Mouse (Mus musculus) hindbrain, postnatal 0 days (tissue): Measurements from ENCODE around the gene Zfp512b. TPM values are rescaled to one million over a fixed set of nuclear protein-coding genes. Genes with fewer than 3 reads are reported as not detected.

Source experiments
- ATAC-seq: fragments of 200-750 bp; cut with Nextera tagmentation; 2 replicates; pipeline ENCODE4 v1.8.0; 2017; ENCODE audit warnings: mild to moderate bottlenecking, moderate TSS enrichment, moderate library complexity
- DNase-seq: peaks from one replicate; pipeline ENCODE4 v3.0.0-alpha.2; 2015; ENCODE audit warnings: low spot score
- H3K27ac ChIP-seq: fragments of 300-500 bp; sonication (generic); 2 replicates; pipeline ENCODE4 v1.5.1; 2014; ENCODE audit warnings: mild to moderate bottlenecking
- H3K27me3 ChIP-seq: fragments of 300-500 bp; sonication (generic); 2 replicates; pipeline ENCODE4 v1.6.1; 2014; ENCODE audit warnings: low read length, mixed read lengths; ENCODE audit not compliant: insufficient read depth
- H3K36me3 ChIP-seq: fragments of 300-500 bp; sonication (generic); 2 replicates; pipeline ENCODE4 v1.6.1; 2014; ENCODE audit warnings: low read length, mixed read lengths; ENCODE audit not compliant: insufficient read depth
- H3K4me1 ChIP-seq: fragments of 300-500 bp; sonication (generic); 2 replicates; pipeline ENCODE4 v1.6.1; 2014; ENCODE audit warnings: antibody characterized with exemption, low read length, mixed read lengths; ENCODE audit not compliant: insufficient read depth
- H3K4me2 ChIP-seq: fragments of 300-500 bp; sonication (generic); 2 replicates; pipeline ENCODE4 v1.6.1; 2014; ENCODE audit warnings: low read depth, mild to moderate bottlenecking, low read length, moderate library complexity, mixed read lengths
- H3K4me3 ChIP-seq: fragments of 300-500 bp; sonication (generic); 2 replicates; pipeline ENCODE4 v1.5.1; 2014; ENCODE audit warnings: low read length
- H3K9ac ChIP-seq: fragments of 300-500 bp; sonication (generic); replicated peaks from 2 replicates; pipeline ENCODE4 v1.6.1; 2014; ENCODE audit warnings: mild to moderate bottlenecking, low read length, moderate library complexity, mixed read lengths
- H3K9me3 ChIP-seq: fragments of 300-500 bp; sonication (generic); 2 replicates; pipeline ENCODE4 v1.6.1; 2016; ENCODE audit warnings: low read length, mixed read lengths
- CTCF ChIP-seq: IDR thresholded peaks from 2 replicates; pipeline ENCODE4 v1.5.1; 2016; ENCODE audit warnings: antibody characterized with exemption, control low read depth, low read depth
- WGBS: fragments of 180-500 bp; shearing (Covaris S2); extraction: QIAGEN DNeasy Blood & Tissue Kit; methylation state at CpG from one replicate; pipeline ENCODE4 v1.1.7; 2014; 5-methylcytosine and 5-hydroxymethylcytosine counted together
- polyA plus RNA-seq: library from polyadenylated mRNA; unstranded; fragments of >200 nt; fragmentation: Nextera tagmentation; extraction: Ambion mirVana; gene quantifications from 2 replicates; pipeline ENCODE4 v1.2.1, GENCODE M21; 2015
- total RNA-seq: library from RNA; depleted of rRNA; stranded (reverse); fragments of >200 nt; gene quantifications from 2 replicates; pipeline ENCODE4 v1.2.3, GENCODE M21; 2014

Zfp512b gene
- total and polyA plus RNA-seq, 2 experiments from 2014 or later, result 66.2 to 74.6 TPM

DNA sequence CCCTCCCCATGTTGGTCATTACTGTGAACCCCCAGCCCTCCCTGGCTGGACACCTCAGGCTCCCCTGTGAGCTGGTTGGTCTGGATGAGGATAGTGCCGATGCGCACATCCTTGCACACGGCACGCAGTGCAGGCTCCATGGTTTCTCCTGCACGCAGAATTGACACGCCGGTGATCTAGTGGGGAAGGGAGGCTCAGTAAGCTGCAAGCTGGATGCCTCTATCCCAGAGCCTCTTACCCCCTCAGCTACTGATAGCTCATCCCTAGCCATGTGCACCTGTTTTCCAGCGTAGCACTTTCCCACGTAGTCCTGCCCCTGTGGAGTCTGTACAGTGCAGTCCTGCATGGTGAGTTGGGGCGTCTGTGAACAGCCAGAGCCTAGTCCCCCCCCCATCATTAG lies 22.7 kb downstream of the Zfp512b start:
- H3K4me1 ChIP-seq, result no peaks in the 10 kb centered on the region; the same call in 1 of the 2 replicates
- ATAC-seq (no peak), DNase-seq (no peak)
- H3K27ac ChIP-seq, result no peak overlapping the region
- H3K4me3 ChIP-seq, result no peak overlapping the region
- WGBS, result 95% methylated on average over 10 of the region's 10 CpGs
- H3K4me2 ChIP-seq, result no peak overlapping the region
- no peak for TF ChIP-seq CTCF
- no peak overlapping the region for H3K9ac ChIP-seq
- no peaks in the 10 kb centered on the region for H3K9me3 ChIP-seq
- peaks cover 7% of the 10 kb centered on the region; the same call in 1 of the 2 replicates for H3K36me3 ChIP-seq
- no peaks in the 10 kb centered on the region for H3K27me3 ChIP-seq

DNA sequence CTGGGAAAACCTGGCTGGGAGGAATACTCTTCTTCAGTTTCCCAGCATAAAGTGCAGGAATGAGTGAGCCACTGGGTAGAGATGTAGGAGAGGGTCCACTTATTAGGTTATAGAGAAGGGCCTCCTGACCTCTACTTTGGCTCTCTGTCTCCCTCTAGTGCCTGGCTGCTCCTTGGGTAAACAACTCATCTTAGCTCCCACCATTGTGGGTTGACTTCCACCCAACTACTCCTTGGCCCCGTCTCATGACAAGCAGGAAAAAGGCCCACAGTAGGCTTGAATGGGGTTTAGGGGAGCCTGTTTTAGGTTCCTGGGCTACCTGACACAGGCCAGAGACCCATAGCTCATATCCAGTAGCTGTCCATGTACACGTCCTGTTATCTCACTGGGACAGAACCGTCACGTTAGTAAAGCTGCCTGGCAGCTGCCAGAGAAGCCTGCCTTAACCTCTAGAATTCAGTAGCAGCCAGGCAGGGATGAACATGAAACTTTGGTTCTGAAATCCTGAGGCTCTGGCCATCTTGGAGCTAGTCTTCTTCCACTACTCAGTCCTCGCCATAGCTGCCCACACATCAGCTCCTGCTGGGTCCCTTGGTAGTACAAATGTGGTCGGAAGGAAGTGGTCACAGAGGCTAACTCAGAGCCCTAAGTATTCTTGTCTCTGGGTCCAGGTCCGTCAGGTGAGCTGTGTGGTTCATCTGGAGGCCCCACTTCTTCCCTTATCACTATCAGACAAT lies 24.2 kb downstream of the Zfp512b start:
- WGBS, result 79% methylated on average over 7 of the region's 7 CpGs
- DNase-seq (peak; percentile 37), ATAC-seq (no peak)
- no peak overlapping the region for H3K9ac ChIP-seq
- no peak overlapping the region for H3K4me2 ChIP-seq
- no peaks in the 10 kb centered on the region for H3K27me3 ChIP-seq
- H3K36me3 ChIP-seq, result no peaks in the 10 kb centered on the region
- H3K9me3 ChIP-seq, result no peaks in the 10 kb centered on the region
- TF ChIP-seq CTCF, result peak; percentile 66
- no peaks in the 10 kb centered on the region; the same call in 1 of the 2 replicates for H3K4me1 ChIP-seq
- no peak overlapping the region for H3K27ac ChIP-seq
- no peak overlapping the region for H3K4me3 ChIP-seq

DNA sequence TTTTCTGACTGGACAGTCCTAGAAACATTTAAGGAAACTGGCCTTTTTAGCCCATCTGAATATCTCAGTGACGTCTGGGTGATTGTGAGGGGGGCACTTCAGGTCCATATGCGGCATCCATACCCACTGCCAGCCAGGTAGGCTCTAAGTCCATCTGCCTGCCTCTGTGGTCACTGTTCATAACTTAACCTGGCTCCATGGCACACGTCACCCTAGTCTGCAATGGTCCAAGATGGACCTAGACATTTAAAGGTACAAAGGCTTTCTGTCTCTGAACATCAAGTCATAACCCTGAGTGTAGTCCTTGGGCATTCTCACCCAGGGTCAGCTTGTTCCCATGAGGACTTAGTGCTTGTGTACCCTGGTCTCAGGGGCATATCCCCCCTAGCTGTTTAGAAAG lies 25.3 kb downstream of the Zfp512b start:
- DNase-seq (no peak), ATAC-seq (no peak)
- Histone ChIP-seq H3K4me2 (no peak overlapping the region), H3K4me3 (no peak overlapping the region), H3K27me3 (no peaks in the 10 kb centered on the region), H3K4me1 (no peaks in the 10 kb centered on the region; the same call in 1 of the 2 replicates), H3K27ac (no peak overlapping the region), H3K9ac (no peak overlapping the region), H3K36me3 (no peaks in the 10 kb centered on the region), H3K9me3 (no peaks in the 10 kb centered on the region)
- TF ChIP-seq CTCF, result no peak
- 88% methylated on average over 3 of the region's 3 CpGs for WGBS

DNA sequence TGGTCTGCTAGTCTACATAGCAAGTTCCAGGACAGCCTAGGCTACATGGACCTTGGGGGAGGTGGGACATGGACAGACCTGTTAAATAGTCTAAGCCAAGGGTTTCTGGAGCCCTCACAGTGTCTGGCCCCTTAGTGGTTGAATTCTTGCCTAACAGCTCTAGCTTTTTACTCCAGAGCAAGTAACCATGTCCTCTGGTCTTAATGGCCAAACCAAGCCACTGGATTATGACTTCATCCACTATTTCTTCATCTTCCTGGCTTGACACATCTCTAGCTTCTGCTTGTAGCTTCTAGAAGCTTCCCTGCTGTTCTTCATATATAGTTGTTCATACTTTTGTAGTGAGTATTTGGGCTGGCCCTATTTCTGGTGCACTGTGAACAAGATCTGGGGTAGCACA lies 38.8 kb downstream of the Zfp512b start:
- H3K36me3 ChIP-seq, result peaks cover 34% of the 10 kb centered on the region
- no peak overlapping the region for H3K4me2 ChIP-seq
- H3K27ac ChIP-seq, result no peak overlapping the region
- no peaks in the 10 kb centered on the region for H3K4me1 ChIP-seq
- no peaks in the 10 kb centered on the region for H3K9me3 ChIP-seq
- no peaks in the 10 kb centered on the region for H3K27me3 ChIP-seq
- TF ChIP-seq CTCF, result no peak
- ATAC-seq, result no peak; the same call in 1 of the 2 replicates
- no peak overlapping the region for H3K4me3 ChIP-seq
- no peak for DNase-seq
- no peak overlapping the region for H3K9ac ChIP-seq

DNA sequence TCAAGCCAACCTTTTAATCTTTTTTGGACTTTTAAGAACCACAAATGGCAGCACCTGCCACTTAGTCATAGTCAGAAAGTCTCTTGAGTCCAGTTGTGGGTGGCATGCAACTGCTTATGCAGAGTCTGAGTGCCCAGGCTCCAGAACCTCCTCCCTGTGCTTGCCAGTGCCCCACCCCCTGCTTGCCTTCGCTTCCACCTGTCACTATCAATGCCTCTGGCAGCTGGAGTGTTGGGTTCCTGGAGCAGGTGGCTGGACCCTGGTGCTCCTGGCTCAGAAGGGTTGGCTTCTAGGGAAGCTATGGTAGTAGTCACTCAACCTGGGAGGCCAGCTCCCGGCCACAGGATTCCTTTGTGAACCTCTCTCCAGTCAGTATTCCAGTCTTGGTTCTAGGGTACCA lies 42.4 kb downstream of the Zfp512b start:
- no peak for TF ChIP-seq CTCF
- no peak overlapping the region for H3K27ac ChIP-seq

DNA sequence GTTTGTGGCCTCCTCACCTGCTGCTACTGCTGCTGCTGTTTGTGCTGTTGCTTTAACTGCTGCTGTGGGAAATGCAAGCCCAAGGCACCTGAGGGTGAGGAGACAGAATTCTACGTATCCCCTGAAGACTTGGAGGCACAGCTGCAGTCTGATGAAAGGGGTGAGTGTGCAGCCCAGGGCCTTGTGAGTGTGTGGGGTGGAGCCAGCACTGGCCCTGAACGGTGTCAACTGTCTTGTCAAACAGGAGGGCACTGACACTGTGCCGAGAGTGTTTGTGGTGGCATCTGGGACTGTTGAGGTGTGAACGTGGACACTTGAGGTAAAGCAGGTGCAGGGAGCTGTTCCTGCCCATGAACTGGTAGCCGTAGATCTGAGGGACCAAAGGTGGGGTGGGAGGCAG lies 43.9 kb downstream of the Zfp512b start:
- WGBS, result 90% methylated on average over 5 of the region's 5 CpGs
- Histone ChIP-seq H3K36me3 (peaks cover 58% of the 10 kb centered on the region), H3K9me3 (no peaks in the 10 kb centered on the region), H3K27ac (no peak overlapping the region), H3K9ac (no peak overlapping the region), H3K4me2 (no peak overlapping the region), H3K4me3 (no peak overlapping the region), H3K4me1 (no peaks in the 10 kb centered on the region), H3K27me3 (no peaks in the 10 kb centered on the region)
- no peak for TF ChIP-seq CTCF
- no peak for ATAC-seq
- no peak for DNase-seq

More for the DNA sequence above, 42.4 kb downstream of the Zfp512b start:
- H3K4me3 ChIP-seq, result no peak overlapping the region
- H3K4me1 ChIP-seq, result no peaks in the 10 kb centered on the region
- no peak overlapping the region for H3K9ac ChIP-seq
- no peaks in the 10 kb centered on the region for H3K27me3 ChIP-seq
- no peak for DNase-seq
- peaks cover 58% of the 10 kb centered on the region for H3K36me3 ChIP-seq
- 92% methylated on average over 2 of the region's 2 CpGs for WGBS
- no peak overlapping the region for H3K4me2 ChIP-seq
- no peak for ATAC-seq
- no peaks in the 10 kb centered on the region for H3K9me3 ChIP-seq

DNA sequence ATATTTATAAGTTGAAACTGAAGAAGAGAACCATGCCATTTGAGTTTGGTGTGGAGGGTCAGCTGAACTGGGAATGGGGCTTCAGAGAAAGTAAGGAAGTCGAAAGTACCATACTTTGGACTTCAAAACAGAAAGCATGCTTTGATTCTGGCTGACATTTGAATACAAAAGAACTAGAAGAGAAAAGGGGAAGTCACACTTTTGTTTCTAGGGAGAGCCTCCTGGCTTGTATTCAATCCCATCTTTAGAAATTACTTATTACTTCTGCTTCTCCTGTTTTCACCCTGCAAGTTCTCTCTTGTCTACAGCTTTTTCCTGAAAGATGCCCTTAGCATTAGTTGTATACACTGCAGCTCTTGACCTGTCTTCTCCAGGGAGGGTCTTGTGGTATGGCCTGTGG lies 44.4 kb downstream of the Zfp512b start:
- DNase-seq (no peak), ATAC-seq (no peak)
- no peaks in the 10 kb centered on the region for H3K9me3 ChIP-seq
- H3K4me3 ChIP-seq, result no peak overlapping the region
- WGBS, result 63% methylated on average over 1 of the region's 1 CpGs
- H3K4me1 ChIP-seq, result no peaks in the 10 kb centered on the region
- no peak overlapping the region for H3K9ac ChIP-seq
- H3K27ac ChIP-seq, result no peak overlapping the region
- H3K27me3 ChIP-seq, result no peaks in the 10 kb centered on the region
- H3K36me3 ChIP-seq, result peaks cover 58% of the 10 kb centered on the region
- no peak overlapping the region for H3K4me2 ChIP-seq
- no peak for TF ChIP-seq CTCF
